Mouse (Mus musculus): ENCODE measurements around the gene Olfr237-ps1. TPM values are rescaled to one million over a fixed set of nuclear protein-coding genes. Genes with fewer than 3 reads are reported as not detected.

Gene Olfr237-ps1
- polyA plus RNA-seq (2012; rRNA removed) = 0.05 and 0.08 TPM in 2 replicates

DNA sequence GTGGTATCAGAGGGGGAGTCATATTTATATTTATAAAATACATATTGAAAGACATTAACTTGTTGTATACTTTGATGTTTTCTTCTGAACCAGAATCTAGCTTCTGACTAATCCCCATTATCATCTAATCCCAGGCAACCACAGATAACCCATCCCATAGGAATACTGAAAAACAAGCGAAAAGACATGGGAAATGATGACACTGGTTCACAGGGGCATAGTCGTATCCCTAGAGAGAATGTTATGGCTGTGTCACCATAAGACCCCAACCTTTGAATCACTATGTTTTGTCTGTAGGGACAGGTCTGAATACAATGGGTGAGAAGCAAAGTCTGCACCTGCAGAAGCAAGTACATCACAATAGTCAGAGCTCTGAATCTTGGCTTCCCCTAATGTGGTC, at the start of gene Olfr237-ps1:
TSS of gene Olfr237-ps1 (plus strand) at position 301 of the 400 bp plus-strand sequence.

GRCm38 (mm10) chr6:43106069-43106468, 40.3 kb upstream of the Olfr237-ps1 start, which contains the start of gene Olfr441:
Olfr441 (plus strand) TSS chr6:43106369.

GRCm38 (mm10) chr6:43162982-43163381, 16.6 kb downstream of the Olfr237-ps1 start, which contains the start of gene Olfr437:
Olfr437 (plus strand) TSS chr6:43163282.

DNA sequence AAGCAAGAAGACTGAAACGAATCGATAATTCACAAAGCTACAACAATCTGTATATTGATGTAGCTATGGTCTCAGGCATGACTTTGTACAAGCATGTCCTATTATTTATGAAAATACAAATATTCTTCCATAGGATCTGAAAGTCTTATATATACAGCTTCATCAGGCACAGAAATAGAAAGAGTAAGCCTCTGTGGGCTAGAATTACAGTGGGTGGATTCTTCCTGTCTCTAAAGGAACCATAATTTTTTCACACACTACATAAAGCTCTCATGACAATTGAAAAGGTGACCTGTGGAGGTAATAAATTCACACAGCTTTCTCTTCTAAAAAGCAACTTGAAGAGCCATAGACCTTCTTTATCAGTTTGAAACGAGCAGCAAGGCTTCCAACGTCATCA, 25.5 kb downstream of the Olfr237-ps1 start, which contains the start of gene Olfr13:
TSS of gene Olfr13 (plus strand) at position 301 of the 400 bp plus-strand sequence.

GRCm38 (mm10) chr6:43196781-43197180, 50.4 kb downstream of the Olfr237-ps1 start, which contains the start of gene Olfr435:
Olfr435 (plus strand) TSS chr6:43197146.

Other genes starting within 250 kb of the Olfr237-ps1 start
- gene Olfr447, start 237.7 kb upstream of the Olfr237-ps1 start, polyA plus RNA-seq (2012; rRNA removed) = not detected in 2 replicates
- not detected in 2 replicates for gene Olfr446, start 225.2 kb upstream of the Olfr237-ps1 start, polyA plus RNA-seq (2012; rRNA removed)
- not detected in 2 replicates for gene Olfr444, start 197.5 kb upstream of the Olfr237-ps1 start, polyA plus RNA-seq (2012; rRNA removed)
- gene Olfr441, start 40.2 kb upstream of the Olfr237-ps1 start, polyA plus RNA-seq (2012; rRNA removed) = 0.03 TPM in 1 of 2 replicates, not detected in the other
- gene Olfr437, start 16.7 kb downstream of the Olfr237-ps1 start, polyA plus RNA-seq (2012; rRNA removed) = not detected in 2 replicates
- gene Olfr13, start 25.6 kb downstream of the Olfr237-ps1 start, polyA plus RNA-seq (2012; rRNA removed) = 0.01 TPM in 2 replicates
- gene Olfr435, start 50.6 kb downstream of the Olfr237-ps1 start, polyA plus RNA-seq (2012; rRNA removed) = not detected in 2 replicates
- gene Olfr434, start 66.5 kb downstream of the Olfr237-ps1 start, polyA plus RNA-seq (2012; rRNA removed) = not detected in 2 replicates
- gene Olfr47, start 85.0 kb downstream of the Olfr237-ps1 start, polyA plus RNA-seq (2012; rRNA removed) = not detected in 2 replicates
- gene Arhgef5, start 119.0 kb downstream of the Olfr237-ps1 start, polyA plus RNA-seq (2012; rRNA removed) = 3.7 and 4.3 TPM in 2 replicates
- 0.04 and 0.07 TPM in 2 replicates for gene Nobox, start 163.0 kb downstream of the Olfr237-ps1 start, polyA plus RNA-seq (2012; rRNA removed)